Mouse (Mus musculus) thymus, postnatal 25 days (tissue): ENCODE results near the gene Zfp687.
"Not testable (repeated sequence)": the region's sequence is repeated elsewhere in the genome, so short reads cannot be mapped to it uniquely, and the experiment has no call there.

Experiments
- DNase-seq: peaks from one replicate; pipeline ENCODE4 v3.0.0; 2022

Zfp687 gene

GRCm38 (mm10) chr3:95015337-95015872 lies at the start of gene Zfp687:
TSS of gene Zfp687 (minus strand) at chr3:95015448.
- DNase-seq: peak; percentile 100

GRCm38 (mm10) chr3:95063741-95064140 lies 48.5 kb upstream of the Zfp687 start:
- no peak for DNase-seq

GRCm38 (mm10) chr3:95058078-95058477 lies 42.8 kb upstream of the Zfp687 start:
- no peak for DNase-seq

- no peak for DNase-seq
These were observed 41.0 kb upstream of the Zfp687 start for GRCm38 (mm10) chr3:95056275-95056674.

- DNase-seq: no peak
These were observed 39.4 kb upstream of the Zfp687 start for GRCm38 (mm10) chr3:95054481-95055260.

GRCm38 (mm10) chr3:95053701-95054100 lies 38.5 kb upstream of the Zfp687 start:
- DNase-seq: peak; percentile 35

- peak; percentile 49 for DNase-seq
These were observed 37.7 kb upstream of the Zfp687 start for GRCm38 (mm10) chr3:95052959-95053358.

GRCm38 (mm10) chr3:95047914-95048313 lies 32.7 kb upstream of the Zfp687 start:
- DNase-seq: no peak

- no peak for DNase-seq
These were observed 31.3 kb upstream of the Zfp687 start for GRCm38 (mm10) chr3:95046462-95047057.

- no peak for DNase-seq
These were observed 28.0 kb upstream of the Zfp687 start for GRCm38 (mm10) chr3:95043251-95043650.

- DNase-seq: no peak
These were observed 27.6 kb upstream of the Zfp687 start for GRCm38 (mm10) chr3:95042838-95043229.

- DNase-seq: peak; percentile 99
These were observed 27.1 kb upstream of the Zfp687 start, which contains the start of gene Psmd4 for GRCm38 (mm10) chr3:95042166-95042837. TSS of gene Psmd4 (minus strand) at chr3:95042614.

- DNase-seq: no peak
These were observed 26.4 kb upstream of the Zfp687 start for GRCm38 (mm10) chr3:95041625-95042024.

GRCm38 (mm10) chr3:95029953-95030352 lies 14.7 kb upstream of the Zfp687 start:
- DNase-seq: peak; percentile 38

- not testable (repeated sequence) for DNase-seq
These were observed 14.1 kb upstream of the Zfp687 start for GRCm38 (mm10) chr3:95029291-95029827.

GRCm38 (mm10) chr3:95028603-95029002 lies 13.4 kb upstream of the Zfp687 start:
- no peak for DNase-seq

- peak; percentile 73 for DNase-seq
These were observed 12.5 kb upstream of the Zfp687 start for GRCm38 (mm10) chr3:95027701-95028100.

- DNase-seq: peak; percentile 19
These were observed 11.9 kb upstream of the Zfp687 start for GRCm38 (mm10) chr3:95027057-95027645.

- DNase-seq: no peak
These were observed 10.0 kb upstream of the Zfp687 start for GRCm38 (mm10) chr3:95025202-95025601.

GRCm38 (mm10) chr3:95024551-95024950 lies 9.3 kb upstream of the Zfp687 start:
- DNase-seq: no peak

- not testable (repeated sequence) for DNase-seq
These were observed 5.7 kb upstream of the Zfp687 start for GRCm38 (mm10) chr3:95020956-95021355.

- DNase-seq: peak; percentile 27
These were observed 3.5 kb upstream of the Zfp687 start for GRCm38 (mm10) chr3:95018741-95019140.
